Mouse (Mus musculus) embryo, embryonic 11.5 days (tissue): ENCODE measurements at regions not wholly inside any gene's neighbourhood (a gene's known extent, or its start where the extent isn't known, plus 50 kb on each side); places are given as distances from the start of the nearest gene placed in this dataset.

ENCODE experiments used
- DNase-seq: peaks from one replicate; pipeline ENCODE4 v3.0.0-alpha.2; 2012; ENCODE audit warnings: low read depth, low spot score

- DNase-seq = no peak
Measured at GRCm38 (mm10) chr9:23127338-23128017, 95.4 kb upstream of the Bmper start.

- DNase-seq = no peak
Measured at GRCm38 (mm10) chr9:23128018-23128369, 94.9 kb upstream of the Bmper start.

GRCm38 (mm10) chr9:23134006-23134405 lies 88.9 kb upstream of the Bmper start:
- DNase-seq = no peak

- no peak for DNase-seq
Measured at GRCm38 (mm10) chr9:23134421-23135118, 88.3 kb upstream of the Bmper start.

GRCm38 (mm10) chr9:23136511-23136910 lies 86.4 kb upstream of the Bmper start:
- DNase-seq = no peak

- DNase-seq = no peak
Measured at GRCm38 (mm10) chr9:23137682-23138210, 85.1 kb upstream of the Bmper start.

- DNase-seq = no peak
Measured at GRCm38 (mm10) chr9:23139580-23140162, 83.2 kb upstream of the Bmper start.

- no peak for DNase-seq
Measured at GRCm38 (mm10) chr9:23144281-23144680, 78.6 kb upstream of the Bmper start.

GRCm38 (mm10) chr9:23150338-23150737 lies 72.5 kb upstream of the Bmper start:
- no peak for DNase-seq

- DNase-seq = no peak
Measured at GRCm38 (mm10) chr9:23150874-23151273, 72.0 kb upstream of the Bmper start.

GRCm38 (mm10) chr9:23151953-23152490 lies 70.9 kb upstream of the Bmper start:
- no peak for DNase-seq

GRCm38 (mm10) chr9:23156820-23157570 lies 65.9 kb upstream of the Bmper start:
- DNase-seq = no peak

- DNase-seq = no peak
Measured at GRCm38 (mm10) chr9:23158499-23158898, 64.4 kb upstream of the Bmper start.

- DNase-seq = no peak
Measured at GRCm38 (mm10) chr9:23161346-23161745, 61.5 kb upstream of the Bmper start.

GRCm38 (mm10) chr9:23167056-23167591 lies 55.8 kb upstream of the Bmper start:
- DNase-seq = no peak

- no peak for DNase-seq
Measured at GRCm38 (mm10) chr9:23167716-23168115, 55.2 kb upstream of the Bmper start.

- DNase-seq = no peak
Measured at GRCm38 (mm10) chr9:23168149-23168548, 54.7 kb upstream of the Bmper start.

GRCm38 (mm10) chr9:23171361-23171760 lies 51.5 kb upstream of the Bmper start:
- no peak for DNase-seq
